Mouse (Mus musculus): ENCODE measurements around the gene Tifab.

DNA sequence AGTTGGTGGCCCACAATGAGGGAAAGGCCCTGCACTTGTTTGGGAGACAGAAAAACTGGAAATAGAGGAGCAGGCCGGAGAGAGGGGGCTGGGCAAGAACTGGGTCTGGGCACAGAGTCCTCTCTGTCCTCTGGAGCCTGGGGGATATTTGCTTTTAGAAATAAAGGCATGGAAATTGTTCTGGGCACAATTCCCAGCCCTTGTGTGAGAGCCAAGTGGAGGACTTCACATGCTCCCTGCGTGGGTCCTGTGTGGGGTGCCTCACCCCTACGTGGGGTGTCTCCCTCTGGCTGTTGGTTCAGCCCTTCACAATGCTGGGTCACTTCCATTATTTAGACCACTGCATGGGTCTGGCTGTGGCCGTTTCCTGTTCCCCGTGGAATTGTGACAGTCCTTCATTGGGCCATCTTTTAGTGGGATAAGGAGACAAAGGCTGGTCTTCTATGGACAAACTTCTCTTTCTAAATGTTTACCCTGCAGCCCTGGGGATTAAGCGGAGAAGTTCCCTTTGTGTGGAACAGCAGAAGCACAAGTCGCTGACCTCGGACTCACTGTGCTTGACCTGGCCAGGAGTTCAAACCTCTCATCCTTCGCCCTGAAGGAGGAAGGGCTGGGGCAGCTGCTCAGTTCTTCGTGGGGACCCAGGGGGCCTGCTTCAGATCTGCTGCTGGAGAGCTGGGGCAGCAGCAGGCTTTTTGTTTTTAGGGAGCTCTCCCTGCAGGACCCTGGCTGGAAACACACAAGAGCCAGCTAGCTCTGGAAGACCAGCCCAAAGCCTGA, 47.7 kb upstream of the Tifab start:
- TF ChIP-seq HCFC1 (IDR thresholded peaks at IDR 0.05; ENCODE audit: borderline replicate concordance, insufficient read depth, low read length) (no peak), MAFK (IDR thresholded peaks at IDR 0.05; ENCODE audit: insufficient read depth, low read depth, low read length) (no peak), ZNF384 (IDR thresholded peaks at IDR 0.05; ENCODE audit: low read depth, low read length) (no peak)

Measured in ES-E14 (cell line).